Mouse (Mus musculus): ENCODE data around the gene Gm37240.

DNA sequence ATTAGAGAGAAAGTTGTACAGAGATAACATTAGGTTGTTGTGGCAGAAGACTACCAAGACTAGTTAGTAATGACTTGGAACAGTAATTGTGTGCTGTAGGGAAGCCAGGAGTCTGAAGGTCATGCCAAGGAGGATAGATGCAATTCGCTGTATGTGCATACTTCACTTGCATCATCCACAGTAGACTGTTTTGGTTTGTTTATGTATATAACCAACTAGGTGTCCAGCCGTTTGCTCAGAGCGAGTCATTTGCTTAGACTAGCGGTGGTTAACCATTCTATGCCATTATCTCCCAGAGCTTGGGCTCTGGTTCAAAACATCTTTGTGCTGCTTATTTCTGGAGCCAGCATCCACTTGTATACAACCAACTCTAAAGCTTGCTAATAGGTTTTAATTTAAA, 937.9 kb downstream of the Gm37240 start:
- TF ChIP-seq CTCF (IDR thresholded peaks at IDR 0.05; ENCODE audit: borderline replicate concordance, extremely low read depth, insufficient read depth, insufficient read length), result no peak
- TF ChIP-seq POLR2A (IDR thresholded peaks at IDR 0.05; ENCODE audit: borderline replicate concordance, extremely low read depth, insufficient read depth, insufficient read length, poor library complexity, severe bottlenecking), result no peak
